Mouse (Mus musculus) limb, embryonic 13.5 days (tissue): ENCODE measurements around the gene Hp1bp3. TPM values are rescaled to one million over a fixed set of nuclear protein-coding genes. Genes with fewer than 3 reads are reported as not detected.

Experiments
- ATAC-seq: fragments of 200-750 bp; cut with Nextera tagmentation; 2 replicates; pipeline ENCODE4 v1.8.0; 2017; ENCODE audit warnings: low read depth, moderate number of reproducible peaks, moderate TSS enrichment; ENCODE audit not compliant: low FRiP score
- H3K27ac ChIP-seq: fragments of 300-500 bp; sonication (generic); 2 replicates; pipeline ENCODE4 v1.5.1; 2015; ENCODE audit warnings: inconsistent platforms, mild to moderate bottlenecking, moderate library complexity
- H3K27me3 ChIP-seq: fragments of 300-500 bp; sonication (generic); 2 replicates; pipeline ENCODE4 v1.6.1; 2015; ENCODE audit warnings: mild to moderate bottlenecking, inconsistent platforms
- H3K36me3 ChIP-seq: fragments of 300-500 bp; sonication (generic); 2 replicates; pipeline ENCODE4 v1.6.1; 2015; ENCODE audit warnings: inconsistent platforms, mild to moderate bottlenecking, moderate library complexity
- H3K4me1 ChIP-seq: fragments of 300-500 bp; sonication (generic); 2 replicates; pipeline ENCODE4 v1.6.1; 2015; ENCODE audit warnings: inconsistent platforms
- H3K4me2 ChIP-seq: fragments of 300-500 bp; sonication (generic); replicated peaks from 2 replicates; pipeline ENCODE4 v1.6.1; 2015; ENCODE audit warnings: inconsistent platforms, mild to moderate bottlenecking, moderate library complexity
- H3K4me3 ChIP-seq: fragments of 300-500 bp; sonication (generic); 2 replicates; pipeline ENCODE4 v1.5.1; 2015; ENCODE audit warnings: moderate library complexity, mild to moderate bottlenecking, inconsistent platforms
- H3K9ac ChIP-seq: fragments of 300-500 bp; sonication (generic); 2 replicates; pipeline ENCODE4 v1.6.1; 2015; ENCODE audit warnings: mild to moderate bottlenecking, inconsistent platforms
- H3K9me3 ChIP-seq: fragments of 300-500 bp; sonication (generic); 2 replicates; pipeline ENCODE4 v1.6.1; 2016; ENCODE audit warnings: inconsistent platforms
- WGBS: fragments of 180-500 bp; shearing (Covaris S2); methylation state at CpG from one replicate; pipeline ENCODE4 v1.1.7; 2015; 5-methylcytosine and 5-hydroxymethylcytosine counted together
- polyA plus RNA-seq: library from polyadenylated mRNA; unstranded; fragments of >200 nt; fragmentation: Nextera tagmentation; extraction: Ambion mirVana; gene quantifications from 2 replicates; pipeline ENCODE4 v1.2.1, GENCODE M21; 2015

Hp1bp3 gene
- polyA plus RNA-seq, 1 experiment from 2014 or later = 202 TPM

DNA sequence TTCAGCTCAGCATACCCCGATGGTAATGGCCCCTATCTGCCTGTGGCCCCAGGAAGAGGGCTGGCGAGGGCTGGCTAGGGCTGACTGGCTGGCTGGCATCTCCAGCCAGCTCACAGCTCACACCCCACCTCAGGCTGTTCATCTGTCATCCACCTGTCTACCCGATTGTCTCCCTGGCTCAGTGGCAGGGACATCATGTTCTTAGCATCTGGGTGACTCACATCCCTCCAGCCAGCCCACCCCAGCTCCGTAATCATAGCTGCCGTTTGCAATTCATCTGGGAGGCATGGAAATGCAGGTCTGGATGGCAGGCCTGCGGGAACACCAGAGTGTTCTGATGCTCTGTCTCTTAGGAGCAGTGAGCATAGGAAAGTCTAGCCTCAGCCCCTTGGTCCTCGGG is 62.2 kb downstream of the Hp1bp3 start:
- H3K9ac ChIP-seq = no peak overlapping the region
- no peak overlapping the region for H3K27ac ChIP-seq
- no peaks in the 10 kb centered on the region for H3K4me1 ChIP-seq
- no peaks in the 10 kb centered on the region for H3K9me3 ChIP-seq
- no peak overlapping the region for H3K4me2 ChIP-seq
- H3K27me3 ChIP-seq = 0 out of 2 replicates have a peak, but pooled peaks cover 4% of the 10 kb centered on the region
- no peak for ATAC-seq
- 66% methylated on average over 7 of the region's 7 CpGs for WGBS
- H3K4me3 ChIP-seq = no peak overlapping the region
- H3K36me3 ChIP-seq = no peaks in the 10 kb centered on the region

GRCm38 (mm10) chr4:138282834-138283233 is 66.7 kb downstream of the Hp1bp3 start:
- no peak; the same call in 1 of the 2 replicates for ATAC-seq
- Histone ChIP-seq H3K36me3 (no peaks in the 10 kb centered on the region), H3K27me3 (no peaks in the 10 kb centered on the region), H3K4me3 (no peak overlapping the region), H3K4me1 (no peaks in the 10 kb centered on the region), H3K9ac (no peak overlapping the region), H3K9me3 (no peaks in the 10 kb centered on the region), H3K27ac (no peak overlapping the region), H3K4me2 (no peak overlapping the region)
- WGBS = 31% methylated on average over 4 of the region's 4 CpGs

DNA sequence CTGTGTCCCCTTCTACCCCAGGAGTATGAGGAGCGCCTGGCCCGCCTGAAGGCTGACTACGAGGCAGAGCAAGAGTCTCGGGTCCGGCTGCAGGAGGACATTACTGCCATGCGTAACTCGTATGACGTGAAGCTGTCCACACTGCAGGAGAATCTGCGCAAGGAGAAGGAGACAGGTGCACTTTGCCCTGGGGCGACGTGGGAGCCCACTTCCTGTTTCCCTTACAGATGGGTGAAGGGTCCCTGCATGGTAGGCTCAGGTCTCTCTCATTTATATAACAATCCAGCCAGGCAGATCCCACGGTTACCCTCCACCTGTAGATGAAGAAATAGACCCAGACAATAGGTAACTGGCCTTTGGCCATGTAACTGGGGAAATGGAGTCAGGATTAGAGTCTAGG is 70.3 kb downstream of the Hp1bp3 start:
- 87% methylated on average over 12 of the region's 12 CpGs for WGBS
- H3K27ac ChIP-seq = no peak overlapping the region
- no peak overlapping the region for H3K4me3 ChIP-seq
- no peaks in the 10 kb centered on the region for H3K9me3 ChIP-seq
- no peak for ATAC-seq
- H3K4me2 ChIP-seq = no peak overlapping the region
- H3K4me1 ChIP-seq = no peaks in the 10 kb centered on the region
- H3K9ac ChIP-seq = no peak overlapping the region
- H3K36me3 ChIP-seq = no peaks in the 10 kb centered on the region
- H3K27me3 ChIP-seq = 0 out of 2 replicates have a peak, but pooled peaks cover 4% of the 10 kb centered on the region

GRCm38 (mm10) chr4:138288691-138289090 is 72.6 kb downstream of the Hp1bp3 start:
- no peaks in the 10 kb centered on the region for H3K36me3 ChIP-seq
- WGBS = 83% methylated on average over 7 of the region's 7 CpGs

GRCm38 (mm10) chr4:138292028-138292427 is 75.9 kb downstream of the Hp1bp3 start:
- H3K27ac ChIP-seq = no peak overlapping the region
- no peaks in the 10 kb centered on the region for H3K4me1 ChIP-seq
- no peak overlapping the region for H3K9ac ChIP-seq
- H3K4me2 ChIP-seq = no peak overlapping the region
- H3K4me3 ChIP-seq = no peak overlapping the region
- ATAC-seq = no peak
- H3K36me3 ChIP-seq = no peaks in the 10 kb centered on the region
- no peaks in the 10 kb centered on the region for H3K9me3 ChIP-seq
- 87% methylated on average over 13 of the region's 13 CpGs for WGBS
- H3K27me3 ChIP-seq = 0 out of 2 replicates have a peak, but pooled peaks cover 4% of the 10 kb centered on the region

More at GRCm38 (mm10) chr4:138288691-138289090, 72.6 kb downstream of the Hp1bp3 start:
- Histone ChIP-seq H3K4me1 (no peaks in the 10 kb centered on the region), H3K4me2 (no peak overlapping the region), H3K4me3 (no peak overlapping the region), H3K27me3 (0 out of 2 replicates have a peak, but pooled peaks cover 4% of the 10 kb centered on the region), H3K9ac (no peak overlapping the region), H3K9me3 (no peaks in the 10 kb centered on the region), H3K27ac (no peak overlapping the region)
- no peak for ATAC-seq

DNA sequence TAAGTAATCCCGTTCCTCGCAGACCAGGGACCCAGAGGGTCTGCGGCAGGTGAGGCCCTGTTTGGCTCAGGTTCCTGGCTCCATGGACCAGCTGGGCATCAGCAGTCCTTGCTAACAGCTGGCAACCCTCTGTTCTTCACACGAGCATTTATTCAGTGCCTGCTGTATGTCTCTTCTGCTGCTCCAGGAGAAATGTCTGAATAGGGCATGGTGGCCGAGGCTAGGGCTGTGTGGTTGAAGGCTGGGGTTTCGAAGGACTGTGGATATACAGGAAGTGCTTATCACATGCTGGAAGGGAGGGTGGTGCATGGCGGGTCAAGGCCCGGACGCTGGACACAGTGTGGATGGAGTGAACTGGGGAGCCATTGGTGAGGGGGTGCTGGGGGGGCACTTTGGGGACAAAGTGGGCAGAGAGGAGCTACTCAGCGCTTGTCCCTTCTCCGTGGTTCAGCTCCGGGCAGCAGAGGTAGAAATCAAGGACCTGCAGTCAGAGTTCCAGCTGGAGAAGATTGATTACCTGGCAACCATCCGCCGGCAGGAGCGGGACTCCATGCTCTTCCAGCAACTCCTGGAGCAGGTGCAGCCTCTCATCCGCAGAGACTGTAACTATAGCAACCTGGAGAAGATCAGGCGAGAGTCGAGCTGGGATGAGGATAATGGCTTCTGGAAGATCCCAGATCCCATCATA is 77.3 kb downstream of the Hp1bp3 start:
- ATAC-seq = no peak
- H3K27ac ChIP-seq = no peak overlapping the region
- WGBS = 81% methylated on average over 18 of the region's 18 CpGs
- H3K9me3 ChIP-seq = no peaks in the 10 kb centered on the region
- no peaks in the 10 kb centered on the region for H3K27me3 ChIP-seq
- H3K9ac ChIP-seq = no peak overlapping the region
- no peaks in the 10 kb centered on the region for H3K4me1 ChIP-seq
- no peaks in the 10 kb centered on the region for H3K36me3 ChIP-seq
- no peak overlapping the region for H3K4me2 ChIP-seq
- H3K4me3 ChIP-seq = no peak overlapping the region

- Histone ChIP-seq H3K4me2 (no peak overlapping the region), H3K27me3 (no peaks in the 10 kb centered on the region), H3K4me1 (no peaks in the 10 kb centered on the region), H3K27ac (no peak overlapping the region), H3K36me3 (no peaks in the 10 kb centered on the region), H3K4me3 (no peak overlapping the region), H3K9ac (no peak overlapping the region), H3K9me3 (no peaks in the 10 kb centered on the region)
- WGBS = 84% methylated on average over 11 of the region's 14 CpGs
- ATAC-seq = no peak
Measured at GRCm38 (mm10) chr4:138293949-138294550, 78.0 kb downstream of the Hp1bp3 start.

Other genes starting within 250 kb of the Hp1bp3 start
- gene Eif4g3, start 223.3 kb upstream of the Hp1bp3 start, polyA plus RNA-seq = 38.4 and 38.6 TPM in 2 replicates
- 0.85 and 0.87 TPM in 2 replicates for gene Sh2d5, start 34.1 kb downstream of the Hp1bp3 start, polyA plus RNA-seq
- 1.2 and 1.4 TPM in 2 replicates for gene Kif17, start 34.1 kb downstream of the Hp1bp3 start, polyA plus RNA-seq
- gene Ddost, start 88.4 kb downstream of the Hp1bp3 start, polyA plus RNA-seq = 356 and 364 TPM in 2 replicates
- gene Pink1, start 110.0 kb downstream of the Hp1bp3 start, polyA plus RNA-seq = 50.5 and 57.0 TPM in 2 replicates
- gene Cda, start 151.7 kb downstream of the Hp1bp3 start, polyA plus RNA-seq = 4.9 and 5.6 TPM in 2 replicates
- not detected in 2 replicates for gene Fam43b, start 180.2 kb downstream of the Hp1bp3 start, polyA plus RNA-seq
- gene Mul1, start 218.4 kb downstream of the Hp1bp3 start, polyA plus RNA-seq = 18.4 and 18.9 TPM in 2 replicates
- 1.6 and 1.9 TPM in 2 replicates for gene Camk2n1, start 238.0 kb downstream of the Hp1bp3 start, polyA plus RNA-seq